10 mouse cellular contexts compared by ENCODE assay signal in genomic region chr8:94362607-94363239, GRCm38 (mm10). TPM values are rescaled to one million over a fixed set of nuclear protein-coding genes. Genes with fewer than 3 reads are reported as not detected.
DNase-seq lines count a peak whose midpoint lies in the region; ATAC-seq and TF ChIP-seq lines count a peak whose summit lies in the region.
"Had no signal": no experiment of that assay in that cellular context is flagged by ENCODE, and none has a peak within 500 bp of the region (broad histone marks: within the 10 kb centered on the region; RNA-seq: fewer than 3 reads in every experiment).

No protein-coding gene starts in this region.

- H3K36me3 ChIP-seq in kidney, adult 2 months (ENCODE audit: control insufficient read depth, insufficient read depth, low read length) = no peaks in the 10 kb centered on the region
- no peaks in the 10 kb centered on the region for H3K36me3 ChIP-seq in kidney, embryonic 16.5 days (ENCODE audit: insufficient read depth, low read length)
- H3K36me3 ChIP-seq in hindbrain, embryonic 12.5 days = no peaks in the 10 kb centered on the region
- H3K36me3 ChIP-seq in midbrain, embryonic 16.5 days (ENCODE audit: control insufficient read depth, insufficient read depth, low read length) = no peaks in the 10 kb centered on the region
- H3K36me3 ChIP-seq: limb, embryonic 12.5 days had no signal

- 63% methylated on average over 7 of the region's 7 CpGs for WGBS in kidney, adult 2 months
- WGBS in kidney, embryonic 16.5 days = 71% methylated on average over 7 of the region's 7 CpGs
- WGBS in hindbrain, embryonic 12.5 days = 87% methylated on average over 7 of the region's 7 CpGs
- 80% methylated on average over 7 of the region's 7 CpGs for WGBS in midbrain, embryonic 16.5 days

- no peak for TF ChIP-seq POLR2A in kidney, adult 2 months (IDR thresholded peaks at IDR 0.05; ENCODE audit: low read depth, low read length)
- no peak for TF ChIP-seq POLR2A in bone marrow macrophage, adult 2 months (IDR thresholded peaks at IDR 0.05; ENCODE audit: borderline replicate concordance, low read depth, low read length)

- H3K27ac ChIP-seq in kidney, adult 2 months (ENCODE audit: insufficient read depth, low read depth, low read length) = peak overlapping the region; percentile 89
- no peak overlapping the region for H3K27ac ChIP-seq in kidney, embryonic 16.5 days (ENCODE audit: low read length)
- H3K27ac ChIP-seq in bone marrow macrophage, adult 2 months (ENCODE audit: insufficient read depth, low read depth, low read length) = 0 out of 2 replicates have a peak overlapping the region, but pooled peaks have one; percentile 19
- no peak overlapping the region for H3K27ac ChIP-seq in hindbrain, embryonic 12.5 days
- no peak overlapping the region for H3K27ac ChIP-seq in midbrain, embryonic 16.5 days (ENCODE audit: low read length)
- H3K27ac ChIP-seq: limb, embryonic 12.5 days had no signal

- peaks cover 42% of the 10 kb centered on the region for H3K4me1 ChIP-seq in kidney, adult 2 months (ENCODE audit: control insufficient read depth, insufficient read depth, low read length)
- peaks cover 5% of the 10 kb centered on the region for H3K4me1 ChIP-seq in kidney, embryonic 16.5 days (ENCODE audit: insufficient read depth, low read length)
- H3K4me1 ChIP-seq in bone marrow macrophage, adult 2 months (ENCODE audit: control insufficient read depth, insufficient read depth, low read length) = peaks cover 39% of the 10 kb centered on the region
- no peaks in the 10 kb centered on the region for H3K4me1 ChIP-seq in hindbrain, embryonic 12.5 days
- H3K4me1 ChIP-seq in midbrain, embryonic 16.5 days (ENCODE audit: control insufficient read depth, insufficient read depth, low read length) = 0 out of 2 replicates have a peak, but pooled peaks cover 2% of the 10 kb centered on the region

- TF ChIP-seq CTCF in kidney, adult 2 months (conservative IDR thresholded peaks at IDR 0.05; ENCODE audit: insufficient read depth, insufficient read length, low read depth, low read length) = no peak
- no peak for TF ChIP-seq CTCF in bone marrow macrophage, adult 2 months (IDR thresholded peaks at IDR 0.05; ENCODE audit: low read depth, low read length)

- no peak overlapping the region for H3K4me3 ChIP-seq in kidney, adult 2 months (ENCODE audit: insufficient read depth, low read depth, low read length)
- H3K4me3 ChIP-seq in kidney, embryonic 16.5 days (ENCODE audit: low read length) = no peak overlapping the region
- no peak overlapping the region for H3K4me3 ChIP-seq in bone marrow macrophage, adult 2 months (ENCODE audit: insufficient read depth, low read length)
- H3K4me3 ChIP-seq in hindbrain, embryonic 12.5 days = no peak overlapping the region
- no peak overlapping the region for H3K4me3 ChIP-seq in midbrain, embryonic 16.5 days (ENCODE audit: low read depth, low read length)
- H3K4me3 ChIP-seq: erythroblast, embryonic 14.5 days; limb, embryonic 12.5 days had no signal

- peak; percentile 86 for DNase-seq in kidney, adult 2 months
- DNase-seq in heart, postnatal 4 days = peak; percentile 76
- DNase-seq in lung, postnatal 36 days = peak; percentile 76
- DNase-seq in yolk sac, embryonic 10.5 days (ENCODE audit: low spot score) = no peak

- H3K4me2 ChIP-seq in kidney, embryonic 16.5 days (replicated peaks; ENCODE audit: low read depth, low read length) = no peak overlapping the region
- no peak overlapping the region for H3K4me2 ChIP-seq in hindbrain, embryonic 12.5 days (replicated peaks)
- H3K4me2 ChIP-seq in midbrain, embryonic 16.5 days (ENCODE audit: low read length) = no peak overlapping the region
- H3K4me2 ChIP-seq: limb, embryonic 12.5 days had no signal

- H3K27me3 ChIP-seq in kidney, adult 2 months (replicated peaks; ENCODE audit: control insufficient read depth, insufficient read depth, low read length) = no peaks in the 10 kb centered on the region
- H3K27me3 ChIP-seq in kidney, embryonic 16.5 days (ENCODE audit: insufficient read depth, low read length) = no peaks in the 10 kb centered on the region
- no peaks in the 10 kb centered on the region for H3K27me3 ChIP-seq in hindbrain, embryonic 12.5 days
- no peaks in the 10 kb centered on the region for H3K27me3 ChIP-seq in midbrain, embryonic 16.5 days (ENCODE audit: control insufficient read depth, insufficient read depth, low read depth, low read length)
- H3K27me3 ChIP-seq: limb, embryonic 12.5 days had no signal

- no peaks in the 10 kb centered on the region for H3K9me3 ChIP-seq in kidney, embryonic 16.5 days (ENCODE audit: low read length)
- no peaks in the 10 kb centered on the region for H3K9me3 ChIP-seq in hindbrain, embryonic 12.5 days (replicated peaks)
- no peaks in the 10 kb centered on the region for H3K9me3 ChIP-seq in midbrain, embryonic 16.5 days (replicated peaks; ENCODE audit: control insufficient read depth, low read length, poor library complexity, severe bottlenecking)
- H3K9me3 ChIP-seq: limb, embryonic 12.5 days had no signal

- ATAC-seq in kidney, embryonic 16.5 days (ENCODE audit: low FRiP score, low TSS enrichment) = no peak
- ATAC-seq in hindbrain, embryonic 12.5 days (ENCODE audit: low FRiP score) = no peak
- ATAC-seq in midbrain, embryonic 16.5 days = no peak

- no peak overlapping the region for H3K9ac ChIP-seq in kidney, embryonic 16.5 days (replicated peaks; ENCODE audit: low read length)
- H3K9ac ChIP-seq in hindbrain, embryonic 12.5 days = no peak overlapping the region
- H3K9ac ChIP-seq in midbrain, embryonic 16.5 days (ENCODE audit: low read depth, low read length) = no peak overlapping the region
- H3K9ac ChIP-seq: limb, embryonic 12.5 days had no signal

RNA-seq across cellular contexts. Expression of gene Herpud1, which starts 23.5 kb away (rescaled TPM):
- polyA plus RNA-seq in kidney, adult 2 months (2012; rRNA removed) = 417 and 537 TPM in 2 replicates
- 82.9 and 87.9 TPM in 2 replicates for polyA plus RNA-seq in kidney, embryonic 16.5 days (2015; fragmentation: Nextera tagmentation; extraction: Ambion mirVana)
- polyA plus RNA-seq in bone marrow macrophage, adult 2 months (2012; ENCODE audit: insufficient read depth, insufficient read length, missing spikeins) = 86.2 and 93.4 TPM in 2 replicates
- 10 to 100 TPM; 56.6 to 66.4 TPM for total RNA-seq in heart, postnatal 4 days (2021)
- 52.5 and 56.8 TPM in 2 replicates for polyA plus RNA-seq in hindbrain, embryonic 12.5 days (2016; fragmentation: Nextera tagmentation; extraction: Ambion mirVana)
- polyA plus RNA-seq in midbrain, embryonic 16.5 days (2015; fragmentation: Nextera tagmentation; extraction: Ambion mirVana) = 72.3 and 82.7 TPM in 2 replicates

RNA-seq across cellular contexts. Expression of gene Slc12a3, which starts 33.7 kb away (rescaled TPM):
- 600 and 1,070 TPM in 2 replicates for polyA plus RNA-seq in kidney, adult 2 months (2012; rRNA removed)
- polyA plus RNA-seq in kidney, embryonic 16.5 days (2015; fragmentation: Nextera tagmentation; extraction: Ambion mirVana) = 14.5 and 16.6 TPM in 2 replicates
- polyA plus RNA-seq in bone marrow macrophage, adult 2 months (2012; ENCODE audit: insufficient read depth, insufficient read length, missing spikeins) = 1.1 TPM in 1 of 2 replicates, not detected in the other
- total RNA-seq in heart, postnatal 4 days (2021) = under 1 TPM in 1 of 2 experiments, not detected in 1; 0.11 TPM
- not detected in 2 replicates for polyA plus RNA-seq in hindbrain, embryonic 12.5 days (2016; fragmentation: Nextera tagmentation; extraction: Ambion mirVana)
- polyA plus RNA-seq in midbrain, embryonic 16.5 days (2015; fragmentation: Nextera tagmentation; extraction: Ambion mirVana) = 0.09 TPM in 1 of 2 replicates, not detected in the other
- polyA plus RNA-seq: erythroblast, embryonic 14.5 days; limb, embryonic 12.5 days had no signal

Comparison
In these comparisons a context has a peak if more than half of its experiments do, and no peak if none do; other contexts are left out.
1. H3K27ac ChIP-seq: peak in kidney, adult 2 months (single experiment) and bone marrow macrophage, adult 2 months (single experiment); none in kidney, embryonic 16.5 days (single experiment), hindbrain, embryonic 12.5 days (single experiment) and midbrain, embryonic 16.5 days (single experiment).
2. RNA of gene Slc12a3, which starts 33.7 kb away (polyA plus RNA-seq): 600 to 1,070 TPM in kidney, adult 2 months; 14.5 to 16.6 TPM in kidney, embryonic 16.5 days, not detected in hindbrain, embryonic 12.5 days, 1.1 TPM in bone marrow macrophage, adult 2 months and 0.09 TPM in midbrain, embryonic 16.5 days; every median in the first group is over 10 times any median in the second.